Mouse (Mus musculus) cortical plate, adult 2 months (tissue): ENCODE measurements around the gene Olfr544.

ENCODE experiments used
- CTCF ChIP-seq: fragments of 200-500 bp; IDR thresholded peaks from 2 replicates; pipeline ENCODE4 v1.5.1; 2011; ENCODE audit warnings: mild to moderate bottlenecking, control low read depth, low read length; ENCODE audit not compliant: insufficient read depth; ENCODE audit errors: extremely low read depth
- POLR2A ChIP-seq: fragments of 200-500 bp; IDR thresholded peaks from 2 replicates; pipeline ENCODE4 v1.6.1; 2011; ENCODE audit warnings: mild to moderate bottlenecking, low read length, control low read depth; ENCODE audit not compliant: insufficient read depth; ENCODE audit errors: extremely low read depth

GRCm38 (mm10) chr7:102499473-102499872 lies 11.4 kb upstream of the Olfr544 start, which contains the start of gene Olfr545:
- no peak for TF ChIP-seq CTCF
- TF ChIP-seq POLR2A: no peak
